Mouse (Mus musculus) heart, adult 8-10 months (tissue): Measurements from ENCODE around the gene Grid1. TPM values are rescaled to one million over a fixed set of nuclear protein-coding genes. Genes with fewer than 3 reads are reported as not detected.

Source experiments
- DNase-seq: peaks from one replicate; pipeline ENCODE4 v3.0.0; 2022; ENCODE audit warnings: low spot score
- total RNA-seq, 4 experiments: library from RNA; stranded (reverse); gene quantifications; 2 replicates each; pipeline ENCODE4 v1.2.4; 2022

The Grid1 gene
- total RNA-seq, 4 experiments from 2014 or later = 0.22 TPM; not detected in 3

- no peak for DNase-seq
Observed at GRCm38 (mm10) chr14:35006736-35007135, 186.8 kb downstream of the Grid1 start.

GRCm38 (mm10) chr14:35008674-35009073 lies 188.8 kb downstream of the Grid1 start:
- DNase-seq = no peak

DNA sequence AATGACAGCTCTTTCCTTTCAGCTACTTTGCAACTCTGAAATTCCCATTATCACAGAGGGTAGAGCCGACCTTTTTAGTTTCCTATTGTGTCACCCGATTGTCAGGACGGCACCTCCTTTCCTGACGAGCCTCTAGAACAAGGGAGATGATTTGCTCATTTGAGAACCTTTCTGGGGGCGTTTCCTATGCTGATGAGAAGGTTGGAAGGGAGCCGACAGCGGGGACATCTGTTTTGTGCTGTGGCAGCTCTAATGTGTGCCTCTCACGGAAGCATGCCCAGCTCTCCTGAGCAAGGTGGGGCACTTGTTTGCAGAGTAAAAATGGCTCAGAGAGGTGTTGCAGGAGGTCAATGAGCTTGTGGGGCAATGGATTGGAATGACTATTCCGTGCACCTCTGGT lies 189.2 kb downstream of the Grid1 start:
- no peak for DNase-seq

GRCm38 (mm10) chr14:35026686-35027085 lies 206.8 kb downstream of the Grid1 start:
- DNase-seq = no peak

DNA sequence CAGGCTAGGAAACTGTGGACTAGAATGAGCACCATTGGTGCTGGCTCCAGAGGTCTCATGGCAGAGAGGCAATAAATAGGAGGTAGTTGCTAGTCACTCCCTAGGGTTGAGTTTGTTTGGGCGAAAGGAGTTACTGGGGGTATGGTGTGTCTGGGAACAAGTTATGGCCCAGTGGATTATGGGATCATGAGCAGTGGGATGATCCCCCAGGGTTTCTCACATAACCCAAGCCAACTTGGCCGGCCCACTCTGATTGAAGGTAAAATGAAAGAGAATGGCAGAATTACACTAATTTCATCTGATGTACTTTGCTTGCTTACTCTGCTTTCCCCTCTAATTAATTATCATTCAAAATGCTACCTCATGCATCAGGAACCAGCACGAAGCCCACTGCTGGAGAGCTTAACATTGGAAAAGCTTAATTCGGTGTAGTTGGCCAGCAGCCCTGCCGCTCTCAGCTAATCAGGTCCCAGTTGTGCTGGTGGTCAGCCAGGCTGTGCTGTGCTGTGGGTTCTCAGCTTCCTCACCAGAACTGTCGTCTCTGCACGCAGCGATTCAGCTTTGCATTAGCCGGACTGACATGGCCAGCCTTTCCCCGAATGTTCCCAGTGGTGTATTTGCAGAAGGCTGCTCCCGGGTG lies 207.7 kb downstream of the Grid1 start:
- DNase-seq = no peak

GRCm38 (mm10) chr14:35029626-35030025 lies 209.7 kb downstream of the Grid1 start:
- DNase-seq = no peak

DNA sequence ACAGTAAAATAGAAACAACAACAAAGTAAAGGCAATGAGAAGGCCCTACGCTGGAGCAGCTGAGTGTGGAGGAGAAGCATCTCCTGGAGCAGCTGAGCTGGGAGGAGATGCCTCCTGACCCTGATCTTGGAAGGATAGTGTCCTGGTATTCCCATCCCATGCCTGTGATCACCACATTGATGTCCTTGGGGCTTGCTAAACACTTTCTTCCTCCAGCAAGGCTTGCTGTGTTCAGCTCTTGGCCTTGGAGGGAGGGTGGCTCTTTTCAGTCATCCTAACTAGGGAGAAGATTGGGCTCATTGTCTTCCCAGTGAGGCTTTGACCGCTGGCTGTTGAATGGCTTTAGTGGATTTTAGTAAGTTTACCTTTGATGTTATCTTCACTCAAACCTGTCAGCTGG lies 210.4 kb downstream of the Grid1 start:
- no peak for DNase-seq

DNA sequence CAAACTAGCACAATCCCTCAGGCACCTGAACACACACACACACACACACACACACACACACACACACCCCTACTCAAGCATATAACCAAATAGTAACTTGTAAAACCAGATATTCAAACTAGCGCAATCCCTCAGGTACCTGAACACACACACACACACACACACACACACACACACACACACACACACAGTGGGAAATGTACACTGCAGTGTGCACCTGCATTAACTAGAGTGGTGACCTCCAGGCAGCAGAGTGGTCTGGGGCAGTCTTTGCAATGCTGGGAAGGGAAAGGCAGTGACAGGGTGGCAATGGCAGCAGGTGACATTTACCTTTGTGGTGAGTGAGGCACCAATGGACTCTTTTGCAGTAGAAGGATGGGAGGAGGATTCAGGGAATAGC lies 212.4 kb downstream of the Grid1 start:
- no peak for DNase-seq

DNA sequence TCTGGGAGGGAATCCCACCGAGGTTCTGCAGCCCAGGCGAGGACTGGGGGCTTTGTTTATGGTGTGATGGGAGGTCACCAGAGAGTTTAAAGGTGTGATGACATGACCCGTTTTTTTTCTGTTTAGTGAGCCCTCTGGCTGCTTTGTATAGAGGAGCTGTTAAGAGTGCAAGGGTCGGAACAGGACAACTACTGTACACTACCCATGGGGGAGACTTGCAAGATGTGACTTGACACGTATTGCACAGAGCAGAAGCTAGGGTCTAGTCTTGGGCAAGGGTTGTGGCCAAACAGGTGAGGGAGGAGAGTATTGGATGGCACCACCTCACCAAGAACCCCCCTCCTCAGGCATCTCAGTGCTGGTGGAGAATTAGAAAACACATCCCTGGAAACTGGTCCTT lies 224.4 kb downstream of the Grid1 start:
- no peak for DNase-seq

DNA sequence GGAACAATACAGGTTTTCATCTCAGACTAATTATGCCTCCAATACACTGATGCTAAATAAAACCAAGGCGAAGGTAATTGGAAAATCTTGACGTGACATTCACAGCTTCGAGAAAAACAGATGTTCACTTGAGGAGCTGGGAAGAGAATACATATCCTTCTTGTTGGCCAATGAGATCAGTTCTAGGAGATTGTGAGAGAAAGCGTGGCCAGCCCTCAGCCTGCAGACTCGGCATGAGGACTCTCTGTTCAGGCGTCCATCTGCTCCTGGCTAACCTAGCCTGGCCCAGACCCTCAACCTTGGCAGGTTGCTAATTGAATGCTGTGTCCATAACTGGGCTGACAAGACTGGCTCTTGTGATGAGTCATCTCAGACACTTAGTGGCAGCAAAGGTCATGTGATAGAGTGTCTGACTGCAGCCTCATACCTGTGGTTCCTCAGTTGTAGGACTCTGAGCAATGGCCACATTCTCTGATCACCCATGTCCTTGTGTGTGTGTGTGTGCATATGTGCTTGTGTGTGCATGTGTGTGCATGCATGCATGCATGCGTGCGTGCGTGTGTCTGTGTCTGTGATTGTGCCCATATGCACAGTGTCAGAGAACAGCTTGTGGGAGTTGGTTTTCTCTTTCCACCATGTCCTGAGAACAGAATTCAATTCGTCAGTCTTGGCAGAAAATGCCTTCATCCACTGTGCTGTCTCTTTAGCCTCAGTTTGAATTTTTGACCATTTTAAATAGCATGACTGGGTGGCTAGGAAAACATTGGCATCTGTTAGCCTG lies 225.2 kb downstream of the Grid1 start:
- DNase-seq = no peak

- DNase-seq = no peak
Observed at GRCm38 (mm10) chr14:35049231-35049630, 229.3 kb downstream of the Grid1 start.

DNA sequence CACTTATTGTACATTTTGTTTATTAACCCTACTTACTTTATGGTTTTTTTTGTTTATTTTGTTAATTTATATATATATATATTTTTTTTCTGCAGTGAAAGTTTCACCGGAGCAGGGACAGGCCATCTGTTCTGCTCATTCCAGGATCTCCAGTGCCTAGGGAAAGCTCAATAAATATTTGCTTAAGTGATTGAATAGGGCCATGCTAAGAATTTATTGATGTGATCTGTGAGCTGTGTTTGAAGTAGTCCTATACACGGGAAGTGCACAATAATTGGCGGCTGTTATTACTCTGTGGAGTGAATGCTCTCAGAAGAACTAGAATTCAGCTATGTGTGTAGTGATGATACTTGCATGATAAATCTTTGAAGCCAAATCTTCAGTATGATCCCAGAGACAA lies 234.2 kb downstream of the Grid1 start:
- DNase-seq = no peak

DNA sequence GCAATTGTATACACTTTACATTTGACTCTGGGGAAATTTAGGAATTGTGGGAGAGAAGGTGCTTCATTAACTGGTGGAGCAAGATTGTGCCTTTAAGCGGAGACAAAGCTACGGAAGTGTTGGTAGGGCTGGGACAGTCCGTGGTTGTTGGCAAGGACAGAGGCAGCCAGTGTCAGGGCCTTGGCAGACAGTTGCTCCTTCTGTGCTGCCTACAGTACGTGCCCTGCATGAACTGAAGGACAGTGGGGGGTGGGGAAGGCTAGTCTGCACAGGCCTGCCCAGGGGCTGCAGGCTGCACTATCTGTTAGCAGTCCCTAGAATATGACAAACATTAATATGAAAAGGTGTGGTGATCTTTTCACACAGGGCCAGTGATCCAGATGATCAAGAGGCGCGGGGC lies 254.7 kb downstream of the Grid1 start:
- DNase-seq = peak; percentile 4

- DNase-seq = no peak
Observed at GRCm38 (mm10) chr14:35079954-35080353, 260.0 kb downstream of the Grid1 start.

DNA sequence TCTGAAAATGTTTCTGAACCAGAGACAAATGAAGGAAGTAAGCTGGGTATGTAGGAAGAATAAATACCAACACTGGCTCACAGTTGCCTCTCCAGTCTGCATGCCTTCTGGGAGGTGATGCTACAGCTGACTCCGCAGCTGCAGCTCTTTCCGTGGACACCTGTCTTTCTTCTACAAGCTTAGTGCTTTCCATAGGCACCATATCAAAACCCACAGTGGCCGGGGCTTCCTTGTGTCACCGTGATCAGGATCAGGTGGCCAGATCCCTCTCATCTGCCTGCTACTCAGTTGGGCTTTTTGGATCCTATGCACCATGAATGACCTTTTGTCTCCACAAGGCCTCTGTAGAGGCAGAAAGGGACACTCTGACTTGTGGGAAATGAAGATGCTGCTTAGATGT lies 272.7 kb downstream of the Grid1 start:
- no peak for DNase-seq

DNA sequence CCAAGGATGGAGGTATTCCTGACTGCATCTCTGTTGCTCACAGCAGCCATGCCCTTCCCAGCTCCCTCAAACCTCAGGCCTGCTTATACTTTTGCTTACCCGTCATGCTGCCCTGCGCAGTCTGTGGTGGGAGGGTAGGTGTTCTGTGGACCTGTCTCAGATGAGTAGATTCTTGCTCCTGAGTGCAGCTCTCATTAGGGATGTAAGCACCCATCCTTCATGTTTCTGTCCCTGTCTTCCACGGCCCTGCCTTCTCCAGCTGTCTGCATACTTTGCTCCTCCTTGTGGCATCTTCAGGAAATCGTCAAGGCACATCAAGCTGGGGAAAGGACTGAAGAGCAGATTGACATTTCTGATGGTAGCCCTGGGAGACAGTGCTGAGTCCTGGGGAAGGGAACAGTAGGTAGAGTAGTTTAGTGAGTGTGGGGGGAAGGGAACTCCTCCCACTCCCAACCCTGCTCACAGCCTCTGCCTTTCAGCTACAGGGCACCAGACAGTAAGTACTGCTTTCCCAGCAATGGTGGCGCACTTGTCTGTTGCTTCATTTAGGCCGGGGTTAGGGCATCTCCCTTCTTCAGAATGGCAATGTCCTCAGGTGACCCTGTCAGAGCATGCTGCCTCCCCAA lies 273.8 kb downstream of the Grid1 start:
- DNase-seq = no peak

- no peak for DNase-seq
Observed at GRCm38 (mm10) chr14:35095506-35096059, 275.7 kb downstream of the Grid1 start.

- peak; percentile 5 for DNase-seq
Observed at GRCm38 (mm10) chr14:35096085-35096484, 276.2 kb downstream of the Grid1 start.

GRCm38 (mm10) chr14:35097166-35097565 lies 277.3 kb downstream of the Grid1 start:
- DNase-seq = no peak

DNA sequence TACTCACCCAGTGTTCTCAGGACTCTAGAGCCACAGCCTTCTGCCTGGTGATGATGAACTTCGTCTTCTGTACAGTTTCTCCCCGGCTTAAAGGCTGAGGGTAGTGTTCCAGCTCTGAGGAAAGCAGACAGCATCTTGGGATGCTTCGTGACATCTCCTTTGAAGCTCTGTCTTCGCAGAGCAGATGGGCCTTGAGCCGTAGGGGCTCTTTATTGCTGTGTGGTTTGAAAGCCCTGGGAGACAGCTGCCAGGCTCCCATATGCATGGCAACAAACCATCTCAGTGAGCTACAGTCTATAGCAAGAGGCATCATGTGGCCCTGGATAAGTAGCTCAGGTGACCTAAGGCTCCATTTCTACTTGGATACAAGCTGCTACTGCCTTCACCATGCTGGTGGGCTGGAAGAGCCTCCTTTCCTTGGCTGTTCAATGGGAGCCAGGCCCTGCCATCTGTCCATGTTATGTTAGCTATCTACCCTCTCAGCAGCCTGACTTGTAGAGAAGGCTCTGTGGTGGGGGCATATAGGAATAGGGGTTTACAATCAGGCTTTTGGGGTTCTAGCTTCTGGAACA lies 283.8 kb downstream of the Grid1 start:
- no peak for DNase-seq

- DNase-seq = no peak
Observed at GRCm38 (mm10) chr14:35107596-35107995, 287.7 kb downstream of the Grid1 start.

- no peak for DNase-seq
Observed at GRCm38 (mm10) chr14:35110928-35111327, 291.0 kb downstream of the Grid1 start.
